Mouse (Mus musculus) lung, adult 2 months (tissue): ENCODE measurements around the gene Arl2bp. TPM values are rescaled to one million over a fixed set of nuclear protein-coding genes. Genes with fewer than 3 reads are reported as not detected.

Experiments
- DNase-seq: peaks from one replicate; pipeline ENCODE4 v3.0.0; 2022
- H3K4me1 ChIP-seq: fragments of 200-500 bp; 2 replicates; pipeline ENCODE4 v1.6.1; 2011; ENCODE audit warnings: low read length; ENCODE audit not compliant: control insufficient read depth, insufficient read depth
- H3K4me3 ChIP-seq: fragments of 200-500 bp; replicated peaks from 2 replicates; pipeline ENCODE3; 2011; ENCODE audit warnings: low read depth, mild to moderate bottlenecking, control low read depth, low read length; ENCODE audit errors: extremely low read depth
- CTCF ChIP-seq: fragments of 200-500 bp; IDR thresholded peaks from 2 replicates; pipeline ENCODE4 v1.5.1; 2011; ENCODE audit warnings: mild to moderate bottlenecking, low read length, control low read depth; ENCODE audit not compliant: insufficient read depth
- POLR2A ChIP-seq: fragments of 200-500 bp; IDR thresholded peaks from 2 replicates; pipeline ENCODE4 v1.6.1; 2011; ENCODE audit warnings: low read depth, mild to moderate bottlenecking, control low read depth, low read length, borderline replicate concordance; ENCODE audit errors: extremely low read depth
- WGBS: fragments of 180-500 bp; shearing (Covaris S2); methylation state at CpG from one replicate; pipeline ENCODE4 v1.1.7; 2018; 5-methylcytosine and 5-hydroxymethylcytosine counted together
- polyA plus RNA-seq: library from polyadenylated mRNA; depleted of rRNA; stranded (reverse); fragments of >200 nt; gene quantifications from 2 replicates; pipeline ENCODE4 v1.2.3, GENCODE M21; 2012; rRNA removed

Arl2bp gene
- polyA plus RNA-seq, 1 experiment: 126 TPM

DNA sequence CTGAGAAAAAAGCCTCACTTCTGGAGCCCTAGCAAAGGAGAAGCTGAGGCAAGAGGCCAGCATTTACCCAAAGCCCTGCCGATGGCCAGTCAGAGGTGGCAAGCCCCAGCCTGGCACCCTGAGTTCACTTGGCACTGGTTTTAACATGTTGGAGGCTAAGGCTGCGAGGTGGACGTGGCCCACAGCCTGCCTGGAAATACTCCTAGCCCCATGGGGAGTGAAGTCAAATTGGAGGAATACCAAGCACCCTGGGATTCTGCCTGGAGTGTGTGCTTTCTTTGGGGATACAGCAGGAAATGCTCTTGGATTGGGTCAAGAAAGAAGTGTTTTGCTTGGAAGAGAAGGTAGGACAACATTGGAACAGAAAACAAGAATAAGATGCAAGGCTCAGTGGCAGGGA lies 49.5 kb downstream of the Arl2bp start:
- H3K4me3 ChIP-seq: no peak overlapping the region

GRCm38 (mm10) chr8:94716841-94717240 lies 50.4 kb downstream of the Arl2bp start:
- Histone ChIP-seq H3K4me3 (no peak overlapping the region), H3K4me1 (peaks cover 7% of the 10 kb centered on the region; the same call in 1 of the 2 replicates)
- DNase-seq: no peak
- TF ChIP-seq POLR2A (no peak), CTCF (no peak)
- WGBS: 49% methylated on average over 1 of the region's 1 CpGs

More for the DNA sequence above, 49.5 kb downstream of the Arl2bp start:
- peaks cover 7% of the 10 kb centered on the region; the same call in 1 of the 2 replicates for H3K4me1 ChIP-seq
- 78% methylated on average over 3 of the region's 3 CpGs for WGBS
- DNase-seq: no peak
- TF ChIP-seq POLR2A (no peak), CTCF (no peak)

Other genes with a start within 250 kb of the Arl2bp start
- gene Nlrc5, start 232.2 kb upstream of the Arl2bp start, polyA plus RNA-seq: 9.3 and 12.0 TPM in 2 replicates
- 21.2 and 33.6 TPM in 2 replicates for gene Cpne2, start 133.6 kb upstream of the Arl2bp start, polyA plus RNA-seq
- 5.3 and 7.8 TPM in 2 replicates for gene Rspry1, start 64.7 kb upstream of the Arl2bp start, polyA plus RNA-seq
- gene Fam192a, start 64.6 kb upstream of the Arl2bp start, polyA plus RNA-seq: 13.6 and 17.1 TPM in 2 replicates
- gene Pllp, start 29.7 kb downstream of the Arl2bp start, polyA plus RNA-seq: 108 and 172 TPM in 2 replicates
- gene Ccl22, start 79.0 kb downstream of the Arl2bp start, polyA plus RNA-seq: 11.8 and 11.9 TPM in 2 replicates
- gene Cx3cl1, start 105.4 kb downstream of the Arl2bp start, polyA plus RNA-seq: 65.8 and 132 TPM in 2 replicates
- gene Ccl17, start 143.9 kb downstream of the Arl2bp start, polyA plus RNA-seq: 6.4 and 9.8 TPM in 2 replicates
- 123 and 158 TPM in 2 replicates for gene Coq9, start 171.7 kb downstream of the Arl2bp start, polyA plus RNA-seq
- gene Ciapin1, start 171.8 kb downstream of the Arl2bp start, polyA plus RNA-seq: 22.9 and 27.8 TPM in 2 replicates
- 81.9 and 105 TPM in 2 replicates for gene Polr2c, start 190.8 kb downstream of the Arl2bp start, polyA plus RNA-seq
- 39.6 and 46.4 TPM in 2 replicates for gene Dok4, start 209.7 kb downstream of the Arl2bp start, polyA plus RNA-seq